Mouse (Mus musculus) CH12F3 (cell line): ENCODE data around the gene Ak9.

Experiments
- in situ Hi-C: fragments of 300-500 bp; cut with MboI; formaldehyde crosslinking; loops from 2 replicates; pipeline ENCODE4 v1.14.3; 2020; ENCODE audit warnings: low sequenced_read_pairs

Ak9 gene

DNA sequence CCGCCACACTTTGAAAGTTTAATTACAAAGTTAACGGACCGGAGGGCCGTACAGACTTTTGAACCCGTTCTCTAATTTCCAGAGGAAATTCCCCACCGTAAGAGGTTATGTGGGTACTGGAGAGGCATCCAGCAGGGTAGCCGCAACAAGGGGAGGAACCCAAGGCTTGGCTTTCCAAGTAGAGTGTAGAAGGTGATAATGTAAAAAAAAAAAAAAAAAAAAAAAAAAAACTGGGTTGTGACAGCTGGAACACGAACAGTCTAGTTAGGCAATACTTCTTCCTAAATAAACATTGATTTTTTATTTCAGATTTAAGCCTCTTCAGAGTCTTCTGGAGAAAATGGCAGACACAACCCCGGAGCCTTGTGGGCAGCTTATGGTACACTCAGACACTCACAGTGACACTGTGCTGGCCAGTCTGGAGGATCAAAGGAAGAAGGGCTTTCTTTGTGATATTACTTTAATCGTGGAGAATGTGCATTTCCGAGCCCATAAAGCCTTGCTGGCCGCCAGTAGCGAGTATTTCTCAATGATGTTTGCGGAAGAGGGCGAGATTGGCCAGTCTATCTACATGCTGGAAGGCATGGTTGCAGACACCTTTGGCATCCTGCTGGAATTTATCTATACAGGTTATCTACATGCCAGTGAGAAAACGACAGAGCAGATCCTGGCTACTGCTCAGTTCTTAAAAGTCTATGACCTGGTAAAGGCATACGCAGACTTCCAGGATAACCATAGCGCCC, 147.2 kb downstream of the Ak9 start:
- in situ Hi-C loops: no loop called here

DNA sequence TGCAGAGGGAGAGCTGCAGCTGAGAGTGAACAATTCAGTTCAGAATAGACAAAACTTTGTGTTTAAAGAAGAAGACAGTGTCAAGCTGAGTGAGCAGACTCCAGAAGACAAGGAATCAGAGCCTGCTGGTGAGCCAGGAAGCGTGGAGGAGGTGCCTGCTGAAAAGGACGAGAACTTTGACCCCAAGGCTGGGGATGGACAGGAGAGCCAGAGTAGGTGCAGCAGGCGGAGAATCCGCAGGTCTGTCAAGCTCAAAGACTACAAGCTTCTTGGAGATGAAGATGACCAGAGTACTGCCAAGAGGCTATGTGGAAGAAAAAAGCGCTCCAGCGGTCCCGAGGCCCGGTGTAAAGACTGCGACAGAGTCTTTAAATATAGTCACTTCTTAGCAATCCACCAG, 147.9 kb downstream of the Ak9 start:
- in situ Hi-C loops: no loop called here

DNA sequence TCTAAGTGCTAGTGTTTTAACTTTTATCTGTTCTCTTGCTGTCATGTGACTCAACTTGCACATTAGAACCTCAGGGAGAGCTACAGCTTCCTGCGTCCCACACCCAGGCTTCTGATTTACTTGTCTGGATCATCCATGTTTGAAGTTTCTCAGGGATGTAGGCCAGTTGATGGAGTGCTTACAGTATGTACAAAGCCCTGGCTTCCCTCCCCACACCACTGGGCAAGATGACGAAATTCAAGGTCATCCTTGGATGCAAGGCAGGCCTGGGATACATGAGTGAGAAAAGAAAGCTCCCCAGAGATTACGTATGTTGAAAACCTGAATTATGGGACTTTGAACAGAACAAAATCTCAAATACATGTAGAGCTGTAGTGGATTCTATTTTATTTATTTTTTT, 149.0 kb downstream of the Ak9 start:
- in situ Hi-C loops: no loop called here

DNA sequence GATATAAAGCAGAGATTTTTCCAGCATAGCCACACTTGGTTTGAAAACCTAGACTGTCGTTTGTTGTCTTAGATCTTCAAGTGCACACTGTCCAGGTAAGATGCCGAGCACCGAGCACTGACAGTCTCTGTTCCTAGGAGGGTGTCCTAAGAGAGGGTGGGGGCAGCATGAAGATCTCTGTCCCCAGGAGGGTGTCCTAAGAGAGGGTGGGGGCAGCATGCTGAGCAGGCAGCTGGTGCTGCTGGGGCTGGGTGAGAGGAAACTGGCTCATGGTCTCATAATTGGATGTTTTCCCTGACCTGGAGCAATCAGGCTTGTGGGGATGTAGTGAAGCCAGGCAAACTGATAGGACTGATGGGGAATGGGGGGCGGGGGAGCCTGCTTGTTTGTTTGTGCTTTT, 156.2 kb downstream of the Ak9 start:
- in situ Hi-C loops: no loop called here

DNA sequence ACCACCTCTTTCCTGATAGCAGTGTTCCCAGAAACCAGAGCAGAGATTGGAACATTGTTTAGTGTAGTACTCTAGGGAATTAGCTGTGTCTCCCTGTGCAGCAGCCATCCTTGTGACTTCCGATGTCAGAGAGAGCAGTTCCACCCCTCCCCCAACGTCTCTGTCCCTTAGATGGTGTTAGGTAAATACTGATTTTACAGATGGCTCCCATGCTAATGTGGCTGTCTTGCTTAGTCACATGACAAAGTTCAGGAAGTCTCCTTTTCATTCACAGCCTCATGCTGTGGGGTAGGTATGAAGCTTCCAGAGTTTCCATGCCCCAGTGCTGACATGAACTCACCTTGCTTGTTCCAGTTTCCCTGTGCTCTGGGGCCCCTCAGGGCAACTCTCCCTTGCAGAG, 156.7 kb downstream of the Ak9 start:
- in situ Hi-C loops: no loop called here

DNA sequence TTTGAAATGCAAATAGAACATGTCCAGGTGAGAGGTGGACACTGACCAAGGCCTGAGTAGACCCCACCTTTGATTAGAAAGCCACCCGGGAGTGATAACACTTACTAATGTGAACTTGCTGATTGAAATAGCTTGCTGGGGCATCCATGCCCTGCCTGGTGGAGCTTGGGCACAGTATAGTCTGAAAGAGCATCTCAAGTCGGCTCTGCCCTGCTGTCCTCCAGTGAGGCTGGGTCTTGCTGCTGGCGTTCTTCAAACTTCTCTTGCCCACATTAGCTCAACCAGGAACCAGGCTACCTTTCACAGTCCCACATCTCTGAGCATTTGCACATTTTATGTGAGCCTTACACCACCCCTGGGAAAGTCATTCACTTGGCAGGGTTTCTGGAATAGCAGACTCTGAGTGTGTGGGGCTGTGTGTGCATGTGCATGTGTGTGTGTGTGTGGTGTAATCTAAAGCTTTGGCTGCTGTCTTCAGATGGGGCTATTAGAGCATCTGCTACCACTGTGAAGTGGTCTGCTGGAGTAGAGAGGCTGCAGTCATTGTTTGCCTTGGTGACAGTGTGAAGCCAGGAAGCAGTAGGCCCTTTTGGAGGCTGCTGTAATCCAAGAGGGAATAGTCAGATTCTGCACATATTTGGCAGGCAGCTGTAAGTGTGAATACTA, 157.4 kb downstream of the Ak9 start:
- in situ Hi-C loops: no loop called here

DNA sequence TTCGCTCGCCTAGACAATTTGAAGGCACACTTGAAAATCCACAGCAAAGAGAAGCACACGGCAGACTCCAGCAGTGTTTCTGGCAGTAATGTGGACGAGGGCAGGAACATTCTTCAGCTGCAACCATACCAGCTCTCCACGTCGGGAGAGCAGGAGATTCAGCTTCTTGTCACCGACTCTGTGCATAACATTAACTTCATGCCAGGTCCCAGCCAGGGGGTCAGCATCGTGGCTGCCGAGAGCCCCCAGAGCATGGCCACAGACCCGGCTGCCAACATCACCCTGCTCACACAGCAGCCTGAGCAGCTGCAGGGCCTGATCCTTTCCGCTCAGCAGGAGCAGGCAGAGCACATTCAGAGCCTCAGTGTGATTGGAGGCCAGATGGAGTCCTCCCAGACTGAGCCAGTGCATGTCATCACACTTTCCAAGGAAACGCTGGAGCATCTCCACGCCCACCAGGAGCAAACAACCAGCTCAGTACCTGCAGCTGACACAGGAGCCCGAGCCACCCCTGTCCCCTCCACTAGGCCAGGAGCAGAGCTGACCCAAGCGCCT, 160.7 kb downstream of the Ak9 start:
- in situ Hi-C loops: no loop called here

DNA sequence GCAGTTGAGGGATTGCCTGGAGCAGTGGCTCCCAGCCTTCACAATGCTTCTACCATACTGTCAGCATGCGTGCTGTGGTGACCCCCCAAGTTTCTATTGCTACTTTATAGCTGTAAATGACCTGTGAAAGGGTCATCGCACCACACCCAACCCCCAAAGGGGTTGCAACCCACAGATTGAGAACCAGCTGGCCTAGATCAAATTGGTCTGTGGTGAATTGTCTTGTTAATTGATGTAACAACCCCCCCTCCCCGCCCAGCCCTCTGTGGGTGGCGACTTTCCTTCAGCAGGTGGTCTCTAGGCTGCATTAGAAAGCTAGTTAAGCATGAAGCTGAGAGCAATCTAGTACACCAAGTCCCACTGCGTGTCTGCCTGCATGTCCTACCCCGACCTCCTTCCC, 163.5 kb downstream of the Ak9 start:
- in situ Hi-C loops: no loop called here

DNA sequence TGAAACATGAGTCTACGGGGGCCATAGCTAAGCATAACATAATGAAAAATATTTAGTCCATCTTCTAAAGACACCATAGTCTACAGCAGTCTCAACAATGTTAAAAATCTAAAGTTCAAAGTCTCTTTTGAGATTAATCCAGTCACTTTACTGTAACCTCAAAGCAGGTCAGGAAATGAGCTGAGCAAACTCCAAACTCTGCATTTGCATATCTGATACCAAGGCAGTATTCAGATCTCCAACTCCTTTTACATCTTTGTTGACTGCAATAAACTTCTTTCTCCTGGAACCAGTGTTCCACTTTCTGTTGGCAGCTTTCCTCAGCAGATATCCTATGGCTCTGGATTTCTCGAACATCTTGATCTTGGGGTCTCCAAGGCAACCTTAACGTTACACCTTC, 166.9 kb downstream of the Ak9 start:
- in situ Hi-C loops: no loop called here

DNA sequence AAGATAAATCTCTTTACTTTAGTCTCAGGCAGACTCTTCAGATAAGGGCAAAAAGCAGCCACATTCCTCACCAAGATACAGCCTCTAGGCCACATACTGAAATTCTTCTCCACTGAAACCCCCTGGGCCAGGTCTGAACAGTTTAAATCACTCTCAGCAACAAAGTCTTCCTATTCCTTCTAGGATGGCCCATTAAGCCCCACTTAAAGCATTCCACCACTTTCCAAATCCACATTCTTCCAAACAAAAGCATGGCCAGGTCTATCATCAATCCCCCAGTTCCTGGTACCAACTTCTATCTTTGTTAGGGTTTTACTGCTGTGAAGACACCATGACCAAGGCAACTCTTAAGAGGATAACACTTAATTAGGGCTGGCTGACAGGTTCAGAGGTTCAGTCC, 168.8 kb downstream of the Ak9 start:
- in situ Hi-C loops: no loop called here

DNA sequence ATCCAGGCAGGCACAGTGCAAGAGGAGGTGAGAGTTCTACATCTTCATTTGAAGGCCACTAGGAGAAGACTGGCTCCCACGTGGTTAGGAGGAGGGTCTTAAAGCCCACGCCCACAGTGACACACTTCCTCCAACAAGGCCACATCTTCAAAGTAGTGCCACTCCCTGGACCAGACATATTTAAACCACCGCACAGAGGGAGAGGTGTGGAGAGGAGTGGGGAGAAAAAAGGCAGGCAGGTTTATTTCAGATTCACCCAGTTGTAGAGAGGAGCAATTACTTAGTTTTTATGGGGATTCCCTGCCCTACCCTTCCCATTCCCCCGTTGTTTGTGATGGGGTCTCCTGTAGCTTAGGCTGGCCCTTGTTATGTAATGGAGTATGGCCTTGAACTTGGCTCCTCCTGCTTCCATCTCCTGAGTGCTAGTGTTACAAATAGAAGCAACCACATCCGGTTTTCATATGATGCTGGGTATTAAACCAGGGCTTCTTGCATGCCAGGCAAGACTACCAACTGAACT, 169.2 kb downstream of the Ak9 start:
- in situ Hi-C loops: no loop called here

DNA sequence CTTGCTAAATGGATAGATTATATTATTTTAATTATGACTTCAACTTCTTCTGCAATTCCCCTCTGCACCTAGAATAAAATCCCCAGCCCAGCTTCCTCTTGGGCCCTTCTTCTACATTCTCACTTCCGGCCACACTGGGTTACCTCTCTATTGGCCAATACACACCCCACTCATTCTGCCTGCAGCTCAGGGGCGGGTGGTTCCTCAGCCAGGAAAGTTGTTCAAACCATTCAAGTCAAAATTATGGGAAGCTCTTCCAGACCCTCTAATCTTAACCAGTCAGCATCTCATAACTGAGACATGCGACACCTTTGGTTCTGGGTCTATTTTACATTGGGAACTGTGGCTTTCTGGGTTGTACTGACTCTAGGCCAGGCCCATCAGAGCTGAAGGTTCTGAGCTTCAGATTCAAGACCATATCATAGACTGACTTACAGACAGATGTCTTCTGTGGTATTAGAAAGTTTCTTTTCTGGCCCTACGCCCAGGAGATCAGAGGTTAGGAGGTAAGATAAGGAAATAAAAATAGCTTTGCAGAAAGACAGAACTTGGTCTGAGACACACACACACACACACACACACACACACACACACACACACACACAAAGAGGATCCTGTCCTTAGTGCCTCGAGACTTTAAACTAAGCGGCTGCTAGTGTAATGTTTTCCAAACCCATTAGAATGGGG, 170.1 kb downstream of the Ak9 start:
- in situ Hi-C loops: no loop called here

DNA sequence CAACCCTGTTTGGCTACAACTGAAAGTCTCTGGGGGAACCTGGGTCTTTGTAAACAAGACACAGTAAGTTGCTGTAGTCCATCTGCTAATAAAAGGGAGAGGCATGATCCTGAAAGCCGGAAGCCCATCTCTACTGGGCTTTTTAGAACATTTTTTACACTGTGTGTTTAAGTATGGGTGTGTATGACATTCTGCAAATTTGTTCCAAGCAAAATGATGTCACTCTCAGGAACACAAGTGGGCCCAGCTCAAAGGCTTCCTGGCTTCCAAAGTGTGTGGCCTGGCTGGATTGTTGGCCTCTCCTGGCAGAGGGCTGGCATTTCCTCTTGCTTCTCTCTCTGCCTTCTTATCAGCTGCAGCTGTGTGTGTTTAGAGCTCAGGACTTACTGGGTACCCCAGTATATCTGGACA, 171.2 kb downstream of the Ak9 start:
- in situ Hi-C loops: no loop called here

DNA sequence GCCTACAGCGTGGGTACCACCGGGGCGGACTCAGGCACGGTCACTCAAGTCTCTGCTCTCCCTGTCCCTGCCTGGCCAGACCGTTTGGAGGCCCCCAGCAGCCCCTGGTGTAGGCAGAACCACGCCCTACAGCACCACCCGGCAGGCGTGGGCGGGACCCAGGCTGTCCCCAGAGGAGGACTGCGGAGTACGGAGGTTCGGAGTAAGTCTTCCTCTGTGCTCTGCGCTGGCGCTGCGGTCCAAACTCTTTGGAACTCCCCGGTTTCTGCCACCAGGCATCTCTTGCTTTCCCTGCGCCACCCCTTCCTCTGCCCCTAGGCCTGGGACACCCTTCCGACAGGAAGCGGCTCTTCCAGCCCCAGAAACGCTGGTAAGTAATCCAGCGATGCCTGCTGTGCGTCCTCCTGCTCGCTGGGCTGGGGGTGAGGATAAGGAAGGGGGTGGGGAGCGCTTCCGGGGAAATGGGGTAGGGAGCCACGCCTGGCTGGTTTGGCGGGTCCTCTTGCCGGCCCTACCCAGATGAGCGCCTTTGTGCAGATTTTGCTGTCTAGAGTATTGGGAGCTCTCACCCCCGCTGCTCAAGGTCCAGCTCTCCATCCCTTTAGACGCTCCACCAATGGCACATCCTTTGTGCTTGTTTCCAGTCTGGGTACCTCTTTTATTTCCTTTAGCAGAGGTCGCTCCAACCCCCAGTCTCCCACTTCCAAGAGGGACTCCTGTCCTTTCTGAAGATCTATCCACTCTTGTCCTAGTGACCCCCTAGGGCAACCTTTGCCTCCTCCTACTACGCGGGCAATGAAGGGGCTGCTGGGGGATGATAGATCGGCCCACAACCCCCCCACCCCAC, 172.6 kb downstream of the Ak9 start, which contains the start of gene Mical1:
Gene Mical1, plus strand, starts transcription at position 144 of the 847 bp plus-strand sequence.
- in situ Hi-C loops: no loop called here

DNA sequence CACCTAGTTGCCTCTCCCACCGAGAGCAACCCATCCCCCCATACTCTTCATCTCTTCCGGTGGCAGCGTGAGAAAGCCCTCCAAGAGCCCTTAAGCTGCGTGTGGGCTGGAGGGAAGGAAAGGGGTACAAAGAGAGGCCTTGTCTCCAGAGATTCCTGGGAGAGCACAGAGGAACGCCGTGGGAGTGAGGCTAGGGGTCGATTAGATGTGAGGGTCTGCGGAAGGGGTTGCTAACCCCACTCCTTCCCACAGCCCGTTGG, 173.2 kb downstream of the Ak9 start:
- in situ Hi-C loops: no loop called here

DNA sequence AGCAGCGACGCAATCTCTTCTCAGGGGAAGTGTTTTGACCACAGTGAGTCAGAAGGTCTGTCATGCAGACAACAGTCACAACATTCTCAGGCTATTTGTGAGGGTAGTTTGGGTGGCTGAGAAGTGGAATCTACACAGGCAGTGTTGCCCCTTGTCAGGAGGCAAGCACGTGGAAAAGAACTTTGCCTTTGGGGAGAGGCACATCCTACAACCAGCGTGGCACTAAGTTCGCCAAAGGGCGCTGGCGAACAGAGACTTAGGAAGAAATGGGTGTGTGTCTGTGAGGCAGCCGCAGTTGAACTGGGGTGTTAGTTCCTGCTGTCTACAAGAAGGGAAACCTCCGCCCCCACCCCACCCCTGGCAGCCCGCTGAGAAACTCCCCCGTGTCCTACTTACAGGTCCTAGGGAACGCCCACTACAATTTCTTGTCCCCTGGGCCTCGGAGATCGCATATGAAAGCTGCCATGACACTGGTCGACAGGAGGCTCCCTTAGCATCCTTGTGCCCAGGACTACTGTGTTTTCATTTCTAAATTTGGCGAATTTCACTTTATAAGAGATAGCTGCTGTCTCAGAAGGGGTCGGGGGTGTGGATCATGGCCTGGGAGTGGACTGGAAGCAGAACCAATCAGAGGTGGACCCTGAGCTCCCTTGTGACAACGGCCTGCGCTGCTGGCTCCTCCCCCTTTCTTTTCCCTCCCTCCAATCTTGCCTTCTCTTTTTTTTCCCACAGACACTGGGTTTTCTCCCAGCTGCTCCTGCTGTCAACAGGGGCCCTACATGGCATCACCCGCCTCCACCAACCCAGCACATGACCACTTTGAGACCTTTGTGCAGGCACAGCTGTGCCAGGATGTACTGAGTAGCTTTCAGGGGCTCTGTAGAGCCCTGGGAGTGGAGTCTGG, 173.8 kb downstream of the Ak9 start:
- in situ Hi-C loops: no loop called here

DNA sequence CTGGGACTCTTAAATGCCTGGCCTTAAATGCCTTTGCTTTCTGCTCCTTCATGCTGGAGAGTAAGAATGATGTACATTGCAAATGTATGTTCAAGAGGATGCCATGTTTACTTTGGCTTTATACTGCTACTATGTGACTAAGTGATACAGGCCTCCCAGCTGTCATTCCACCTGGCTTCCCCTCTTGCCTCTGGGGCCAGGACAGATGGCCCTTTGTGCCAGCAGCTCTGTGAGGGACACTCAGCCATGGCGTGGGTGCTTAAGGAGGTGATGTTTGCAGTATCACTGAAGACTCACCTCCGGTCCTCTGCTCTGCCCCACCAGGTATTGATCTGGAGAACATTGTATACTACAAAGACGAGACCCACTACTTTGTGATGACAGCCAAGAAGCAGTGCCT, 176.2 kb downstream of the Ak9 start:
- in situ Hi-C loops: no loop called here

DNA sequence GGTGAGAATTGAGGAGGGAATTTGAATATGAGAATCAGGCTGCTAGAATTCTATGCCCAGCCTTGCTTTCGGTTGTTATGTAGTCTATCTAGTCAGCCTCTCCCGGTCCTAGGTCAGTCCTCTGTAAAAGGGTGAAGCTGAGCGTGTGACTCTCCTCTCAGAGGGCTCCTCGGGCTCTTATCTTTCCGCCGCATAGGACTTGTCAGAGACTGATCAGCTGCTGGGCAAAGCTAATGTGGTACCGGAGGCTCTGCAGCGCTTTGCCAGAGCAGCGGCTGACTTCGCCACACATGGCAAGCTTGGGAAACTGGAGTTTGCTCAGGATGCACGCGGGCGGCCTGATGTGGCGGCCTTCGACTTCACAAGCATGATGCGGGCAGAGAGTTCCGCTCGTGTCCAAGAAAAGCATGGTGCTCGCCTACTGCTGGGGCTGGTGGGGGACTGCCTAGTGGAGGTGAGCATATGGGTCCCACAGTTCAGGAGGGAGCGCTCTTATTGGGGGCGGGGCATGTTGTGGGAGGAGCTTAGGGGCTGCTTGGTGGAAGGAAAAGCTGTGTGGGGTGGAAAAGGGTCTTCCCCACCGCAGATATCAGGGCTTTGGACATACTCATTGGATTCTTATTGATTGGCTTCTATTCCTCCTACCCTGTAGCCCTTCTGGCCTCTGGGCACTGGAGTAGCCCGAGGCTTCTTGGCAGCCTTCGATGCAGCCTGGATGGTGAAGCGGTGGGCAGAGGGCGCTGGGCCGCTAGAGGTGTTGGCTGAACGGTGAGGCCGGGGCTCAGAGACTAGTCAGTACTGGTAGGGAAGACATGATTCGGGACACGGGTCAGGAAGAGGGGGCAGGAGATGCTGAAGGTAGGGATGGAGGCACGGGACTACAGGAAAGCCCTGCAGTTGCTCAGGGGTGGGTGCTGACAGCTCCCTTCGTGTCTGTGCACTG, 177.4 kb downstream of the Ak9 start:
- in situ Hi-C loops: no loop called here

DNA sequence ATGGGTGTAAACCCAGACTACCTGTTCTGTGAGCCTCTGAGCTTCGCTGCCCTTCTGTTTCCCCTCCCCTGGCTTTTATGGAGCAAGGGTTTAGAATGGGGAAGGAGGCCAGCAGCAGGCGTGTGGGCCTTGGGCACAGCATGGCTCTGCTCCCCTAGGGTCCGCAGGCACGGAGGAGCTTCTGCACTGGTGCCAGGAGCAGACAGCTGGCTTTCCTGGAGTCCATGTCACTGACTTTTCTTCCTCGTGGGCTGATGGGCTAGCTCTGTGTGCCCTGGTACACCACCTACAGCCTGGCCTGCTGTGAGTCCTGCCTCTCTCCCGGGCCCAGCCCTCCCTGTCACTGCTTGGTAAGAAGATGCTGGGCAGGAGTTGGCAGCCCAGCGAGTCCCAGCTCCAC, 178.7 kb downstream of the Ak9 start:
- in situ Hi-C loops: no loop called here
